Mouse (Mus musculus) CH12F3 (cell line): Measurements from ENCODE around the gene Prepl.

Experiments used
- in situ Hi-C: fragments of 300-500 bp; cut with MboI; formaldehyde crosslinking; loops from 2 replicates; pipeline ENCODE4 v1.14.3; 2020; ENCODE audit warnings: low sequenced_read_pairs

Prepl gene

GRCm38 (mm10) chr17:85071088-85071775 is 18.8 kb downstream of the Prepl start:
- in situ Hi-C loops, result no loop called here

GRCm38 (mm10) chr17:85070658-85071057 is 19.4 kb downstream of the Prepl start:
- in situ Hi-C loops, result no loop called here

- in situ Hi-C loops, result no loop called here
Measured at GRCm38 (mm10) chr17:85067331-85067730, 22.7 kb downstream of the Prepl start.

- in situ Hi-C loops, result no loop called here
Measured at GRCm38 (mm10) chr17:85063560-85063959, 26.5 kb downstream of the Prepl start.

GRCm38 (mm10) chr17:85059136-85059535 is 30.9 kb downstream of the Prepl start:
- in situ Hi-C loops, result no loop called here

- in situ Hi-C loops, result no loop called here
Measured at GRCm38 (mm10) chr17:85058276-85058675, 31.8 kb downstream of the Prepl start.

GRCm38 (mm10) chr17:85048379-85048778 is 41.7 kb downstream of the Prepl start:
- in situ Hi-C loops, result no loop called here

- in situ Hi-C loops, result no loop called here
Measured at GRCm38 (mm10) chr17:85045160-85045559, 44.9 kb downstream of the Prepl start.

- in situ Hi-C loops, result no loop called here
Measured at GRCm38 (mm10) chr17:85044466-85044865, 45.6 kb downstream of the Prepl start.

GRCm38 (mm10) chr17:85043404-85043816 is 46.6 kb downstream of the Prepl start:
- in situ Hi-C loops, result no loop called here

- in situ Hi-C loops, result no loop called here
Measured at GRCm38 (mm10) chr17:85042419-85042818, 47.6 kb downstream of the Prepl start.

- in situ Hi-C loops, result no loop called here
Measured at GRCm38 (mm10) chr17:85040913-85041312, 49.1 kb downstream of the Prepl start.

GRCm38 (mm10) chr17:85038761-85039160 is 51.3 kb downstream of the Prepl start:
- in situ Hi-C loops, result no loop called here

GRCm38 (mm10) chr17:85038311-85038710 is 51.7 kb downstream of the Prepl start:
- in situ Hi-C loops, result no loop called here

GRCm38 (mm10) chr17:85037855-85038254 is 52.2 kb downstream of the Prepl start:
- in situ Hi-C loops, result no loop called here

- in situ Hi-C loops, result no loop called here
Measured at GRCm38 (mm10) chr17:85034068-85034467, 56.0 kb downstream of the Prepl start.

GRCm38 (mm10) chr17:85033087-85033486 is 57.0 kb downstream of the Prepl start:
- in situ Hi-C loops, result no loop called here

GRCm38 (mm10) chr17:85030651-85031050 is 59.4 kb downstream of the Prepl start:
- in situ Hi-C loops, result no loop called here

- in situ Hi-C loops, result no loop called here
Measured at GRCm38 (mm10) chr17:85028797-85029196, 61.2 kb downstream of the Prepl start.

- in situ Hi-C loops, result no loop called here
Measured at GRCm38 (mm10) chr17:85028093-85028739, 61.8 kb downstream of the Prepl start, which contains the start of gene Slc3a1. Gene Slc3a1, plus strand, starts transcription at chr17:85028376.

GRCm38 (mm10) chr17:85027247-85027646 is 62.8 kb downstream of the Prepl start:
- in situ Hi-C loops, result no loop called here

GRCm38 (mm10) chr17:85026436-85026835 is 63.6 kb downstream of the Prepl start:
- in situ Hi-C loops, result no loop called here
